Mouse (Mus musculus) megakaryocyte, embryonic 14.5 days (primary cell): ENCODE measurements around the gene Sox5.

Experiments
- FLI1 ChIP-seq: IDR thresholded peaks from 2 replicates; pipeline ENCODE4 v1.6.1; 2012; ENCODE audit warnings: low read length, inconsistent platforms, mixed read lengths
- GATA1 ChIP-seq: IDR thresholded peaks from 3 replicates; pipeline ENCODE4 v1.6.1; 2012; ENCODE audit warnings: mixed read lengths, low read length, inconsistent platforms, borderline replicate concordance

GRCm38 (mm10) chr6:144250625-144251181 lies 531.1 kb downstream of the Sox5 start:
- TF ChIP-seq GATA1: no peak
- no peak for TF ChIP-seq FLI1
